Mouse (Mus musculus) megakaryocyte, embryonic 14.5 days (primary cell): ENCODE measurements at regions not wholly inside any gene's neighbourhood (a gene's known extent, or its start where the extent isn't known, plus 50 kb on each side); places are given as distances from the start of the nearest gene placed in this dataset.
"Not testable (repeated sequence)": the region's sequence is repeated elsewhere in the genome, so short reads cannot be mapped to it uniquely, and the experiment has no call there.

Experiments used
- H3K27me3 ChIP-seq: replicated peaks from 2 replicates; pipeline ENCODE3; 2012; ENCODE audit warnings: inconsistent platforms
- H3K36me3 ChIP-seq: replicated peaks from 2 replicates; pipeline ENCODE3; 2012; ENCODE audit warnings: low read length, inconsistent platforms, mixed read lengths
- H3K4me1 ChIP-seq: 2 replicates; pipeline ENCODE4 v1.6.1; 2012; ENCODE audit warnings: inconsistent platforms
- H3K4me3 ChIP-seq: replicated peaks from 2 replicates; pipeline ENCODE3; 2012; ENCODE audit warnings: moderate library complexity, mild to moderate bottlenecking, inconsistent platforms
- H3K9me3 ChIP-seq: 2 replicates; pipeline ENCODE4 v1.6.1; 2012; ENCODE audit warnings: inconsistent platforms
- FLI1 ChIP-seq: IDR thresholded peaks from 2 replicates; pipeline ENCODE4 v1.6.1; 2012; ENCODE audit warnings: low read length, inconsistent platforms, mixed read lengths
- GATA1 ChIP-seq: IDR thresholded peaks from 3 replicates; pipeline ENCODE4 v1.6.1; 2012; ENCODE audit warnings: mixed read lengths, low read length, inconsistent platforms, borderline replicate concordance

DNA sequence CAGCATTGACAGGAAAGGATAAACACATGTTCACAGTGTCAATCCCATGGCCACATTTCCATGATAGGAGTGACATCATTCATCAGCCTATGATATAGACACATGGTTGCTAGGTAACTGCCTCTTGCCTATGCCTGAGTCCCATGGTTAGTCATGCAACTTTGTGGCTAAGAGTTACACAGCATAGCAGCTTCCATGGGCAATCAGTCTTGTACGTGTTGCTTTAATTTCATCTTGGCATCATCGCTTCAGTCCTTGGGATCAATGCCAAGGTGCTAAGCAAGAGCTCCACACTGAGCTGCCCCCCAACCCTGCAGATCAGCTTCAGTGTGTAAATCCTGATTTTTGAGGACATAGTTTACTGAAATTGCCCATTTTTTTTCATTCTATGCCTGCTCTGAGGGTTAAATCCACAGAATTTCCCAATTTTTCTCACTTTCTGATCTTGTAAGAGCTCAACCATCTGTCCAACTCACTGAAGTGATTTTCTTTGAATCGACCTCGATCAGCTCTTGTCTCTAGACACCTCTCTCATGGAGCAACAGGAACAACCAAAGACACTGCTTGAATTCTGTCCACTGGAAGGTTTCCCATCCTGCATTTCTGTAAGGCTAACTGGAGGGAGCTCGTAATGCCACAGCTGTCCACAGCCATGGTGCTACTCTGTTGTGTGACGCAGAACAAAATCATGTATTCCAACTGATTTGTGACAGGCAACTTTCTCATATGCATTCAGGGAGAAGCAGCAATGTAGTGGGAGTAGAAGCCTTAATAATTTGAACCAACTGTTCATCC, 112.5 kb upstream of the Kctd3 start:
- TF ChIP-seq GATA1, result no peak
- TF ChIP-seq FLI1, result no peak
- H3K4me3 ChIP-seq, result no peak overlapping the region
- H3K4me1 ChIP-seq, result 0 out of 2 replicates have a peak, but pooled peaks cover 3% of the 10 kb centered on the region
- no peaks in the 10 kb centered on the region for H3K36me3 ChIP-seq
- H3K27me3 ChIP-seq, result no peaks in the 10 kb centered on the region
- H3K9me3 ChIP-seq, result peaks cover 28% of the 10 kb centered on the region

GRCm38 (mm10) chr1:189119005-189119404, 111.4 kb upstream of the Kctd3 start:
- H3K27me3 ChIP-seq, H3K36me3 ChIP-seq, H3K4me1 ChIP-seq: not testable (repeated sequence)
- peaks cover 38% of the 10 kb centered on the region for H3K9me3 ChIP-seq
- H3K4me3 ChIP-seq, result peak overlapping the region; percentile 50

DNA sequence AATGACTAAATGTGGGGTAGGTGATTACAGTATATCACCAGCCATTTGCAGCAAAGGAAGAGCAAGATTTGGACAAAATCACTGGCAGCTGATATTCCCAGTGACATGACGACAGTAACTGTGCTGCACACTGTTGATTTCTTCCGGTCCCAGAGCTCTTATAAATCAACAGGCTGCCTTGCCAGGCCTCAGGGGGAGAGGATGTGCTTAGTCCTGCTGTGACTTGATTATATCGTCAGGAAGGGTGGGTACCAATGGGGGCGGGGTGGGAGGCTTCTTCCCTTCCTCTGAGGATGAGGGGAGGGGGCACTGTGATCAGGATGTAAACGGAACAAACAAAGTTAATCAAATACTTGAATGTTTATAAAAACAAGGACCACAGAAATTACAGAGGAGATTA, 110.9 kb upstream of the Kctd3 start:
- Histone ChIP-seq H3K36me3 (no peaks in the 10 kb centered on the region), H3K4me1 (0 out of 2 replicates have a peak, but pooled peaks cover 3% of the 10 kb centered on the region), H3K9me3 (peaks cover 42% of the 10 kb centered on the region), H3K4me3 (no peak overlapping the region), H3K27me3 (no peaks in the 10 kb centered on the region)
- TF ChIP-seq FLI1 (no peak), GATA1 (no peak)

GRCm38 (mm10) chr1:189115914-189116313, 108.3 kb upstream of the Kctd3 start:
- Histone ChIP-seq H3K27me3 (no peaks in the 10 kb centered on the region), H3K36me3 (no peaks in the 10 kb centered on the region), H3K4me3 (no peak overlapping the region), H3K4me1 (0 out of 2 replicates have a peak, but pooled peaks cover 3% of the 10 kb centered on the region), H3K9me3 (peaks cover 31% of the 10 kb centered on the region)
- no peak for TF ChIP-seq FLI1
- no peak for TF ChIP-seq GATA1

DNA sequence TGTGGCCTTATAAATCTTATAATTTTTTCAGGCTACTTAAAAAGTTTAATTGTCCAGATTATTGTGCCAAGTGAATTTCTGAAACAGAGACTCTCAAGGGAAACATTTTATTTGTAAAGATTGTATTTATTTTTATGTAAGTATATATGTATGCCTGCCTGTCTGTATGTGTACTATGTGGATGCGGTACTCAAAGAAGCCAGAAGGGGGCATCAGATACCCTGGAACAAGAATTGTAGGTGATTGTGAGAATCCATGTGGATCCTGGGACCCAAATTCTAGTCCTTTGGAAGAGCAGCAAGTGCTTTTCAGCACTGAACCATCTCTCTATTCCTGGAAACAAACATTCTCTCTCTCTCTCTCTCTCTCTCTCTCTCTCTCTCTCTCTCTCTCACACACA, 107.6 kb upstream of the Kctd3 start:
- TF ChIP-seq GATA1, result no peak
- no peak for TF ChIP-seq FLI1

DNA sequence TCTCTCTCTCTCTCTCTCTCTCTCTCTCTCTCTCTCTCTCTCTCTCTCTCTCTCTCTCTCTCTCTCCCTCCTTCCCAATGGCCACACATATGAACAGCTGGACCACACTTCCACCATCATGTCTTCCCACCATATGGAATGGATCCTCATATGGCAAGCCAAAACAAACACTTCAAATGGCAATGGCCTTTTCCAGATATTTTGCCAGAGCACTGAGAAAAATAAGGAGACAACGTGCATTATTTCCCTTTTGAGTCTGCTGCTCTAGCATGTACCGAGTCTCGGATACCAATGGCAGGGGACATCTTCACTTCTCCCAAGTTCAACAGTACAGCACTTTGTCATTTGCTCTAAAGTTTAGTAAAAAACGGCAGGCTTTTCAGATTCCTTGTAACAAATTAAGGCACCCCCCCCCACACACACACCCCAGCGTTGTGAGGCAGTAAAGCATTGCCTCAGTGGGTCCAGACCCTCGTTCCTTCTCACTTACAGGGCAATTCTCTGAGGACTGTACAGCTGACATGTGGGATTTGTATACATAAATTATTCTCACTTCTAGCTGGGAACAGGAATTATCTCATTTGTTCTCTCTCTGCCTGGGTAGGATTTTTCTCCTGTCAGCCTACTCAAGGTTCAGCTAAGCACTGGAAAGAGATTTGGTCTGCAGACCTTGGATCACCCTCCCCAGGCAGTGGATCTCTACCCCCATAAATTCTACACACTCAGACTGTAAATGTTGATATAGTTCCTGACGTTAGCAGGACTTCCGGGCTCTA, 100.8 kb upstream of the Kctd3 start:
- TF ChIP-seq GATA1, result no peak
- no peak for TF ChIP-seq FLI1
- Histone ChIP-seq H3K27me3 (no peaks in the 10 kb centered on the region), H3K9me3 (peaks cover 13% of the 10 kb centered on the region; the same call in 1 of the 2 replicates), H3K4me1 (no peaks in the 10 kb centered on the region), H3K36me3 (no peaks in the 10 kb centered on the region), H3K4me3 (no peak overlapping the region)

More for the DNA sequence above, 107.6 kb upstream of the Kctd3 start:
- Histone ChIP-seq H3K36me3 (no peaks in the 10 kb centered on the region), H3K4me1 (0 out of 2 replicates have a peak, but pooled peaks cover 3% of the 10 kb centered on the region), H3K4me3 (no peak overlapping the region), H3K27me3 (no peaks in the 10 kb centered on the region), H3K9me3 (peaks cover 30% of the 10 kb centered on the region)

GRCm38 (mm10) chr1:189107841-189108240, 100.2 kb upstream of the Kctd3 start:
- TF ChIP-seq FLI1 (no peak), GATA1 (no peak)
- H3K36me3 ChIP-seq, result no peaks in the 10 kb centered on the region
- H3K9me3 ChIP-seq, result peaks cover 10% of the 10 kb centered on the region; the same call in 1 of the 2 replicates
- H3K27me3 ChIP-seq, result no peaks in the 10 kb centered on the region
- no peaks in the 10 kb centered on the region for H3K4me1 ChIP-seq
- no peak overlapping the region for H3K4me3 ChIP-seq

DNA sequence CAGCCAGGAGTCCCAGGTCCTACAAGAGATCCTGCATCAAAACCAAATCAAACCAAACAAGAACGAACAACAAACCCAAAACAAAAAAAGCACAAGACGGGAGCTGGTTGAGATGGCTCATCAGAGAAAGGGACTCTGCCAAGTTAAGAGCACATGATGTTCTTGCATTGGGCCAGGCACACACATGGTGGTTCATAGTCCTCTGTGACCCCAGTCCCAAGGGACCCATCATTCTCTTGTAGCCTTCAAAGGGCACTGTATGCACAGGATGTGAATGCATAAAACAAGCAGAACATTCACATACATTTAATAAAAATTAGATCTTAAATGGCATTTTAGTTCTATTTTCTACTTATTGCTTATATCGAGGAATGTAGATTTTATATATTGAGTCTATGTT, 99.5 kb upstream of the Kctd3 start:
- H3K27me3 ChIP-seq, result no peaks in the 10 kb centered on the region
- H3K9me3 ChIP-seq, result peaks cover 9% of the 10 kb centered on the region; the same call in 1 of the 2 replicates
- TF ChIP-seq FLI1 (no peak), GATA1 (no peak)
- H3K36me3 ChIP-seq, result no peaks in the 10 kb centered on the region
- H3K4me1 ChIP-seq, result no peaks in the 10 kb centered on the region
- H3K4me3 ChIP-seq, result no peak overlapping the region

- Histone ChIP-seq H3K9me3 (peaks cover 9% of the 10 kb centered on the region; the same call in 1 of the 2 replicates), H3K27me3 (no peaks in the 10 kb centered on the region), H3K4me3 (no peak overlapping the region), H3K36me3 (no peaks in the 10 kb centered on the region), H3K4me1 (no peaks in the 10 kb centered on the region)
- TF ChIP-seq FLI1 (no peak), GATA1 (no peak)
Observed at GRCm38 (mm10) chr1:189105276-189105675, 97.6 kb upstream of the Kctd3 start.

DNA sequence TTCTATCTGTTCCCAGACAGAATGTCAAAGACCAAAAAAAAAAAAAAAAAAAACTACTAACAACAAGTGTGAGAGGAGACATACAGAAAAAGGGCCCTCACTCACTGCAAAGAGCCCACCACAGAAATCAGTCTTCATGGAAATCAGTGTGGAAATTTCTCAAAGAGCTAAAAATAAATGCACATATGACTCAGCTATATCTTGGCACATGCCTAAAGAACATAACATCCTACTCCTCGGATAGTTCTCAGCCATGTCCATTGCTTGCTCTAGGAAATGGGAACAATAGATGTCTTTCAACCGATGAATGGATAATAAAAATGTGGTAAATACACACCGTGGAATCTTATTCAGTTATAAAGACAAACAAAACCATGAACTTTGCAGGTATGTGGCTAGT, 95.1 kb upstream of the Kctd3 start:
- Histone ChIP-seq H3K27me3 (no peaks in the 10 kb centered on the region), H3K36me3 (no peaks in the 10 kb centered on the region), H3K4me1 (no peaks in the 10 kb centered on the region), H3K4me3 (no peak overlapping the region), H3K9me3 (peaks cover 7% of the 10 kb centered on the region; the same call in 1 of the 2 replicates)
- TF ChIP-seq FLI1 (no peak), GATA1 (no peak)
